Mouse (Mus musculus) testis, adult 2 months (tissue): ENCODE data around the gene Mapk8. TPM values are rescaled to one million over a fixed set of nuclear protein-coding genes. Genes with fewer than 3 reads are reported as not detected.
A peak's percentile ranks its signal among the peaks of the same experiment; 100 is the strongest.

Source experiments
- H3K27ac ChIP-seq: fragments of 200-500 bp; 2 replicates; pipeline ENCODE4 v1.5.1; 2012; ENCODE audit warnings: low read depth, low read length; ENCODE audit not compliant: control insufficient read depth, insufficient read depth
- H3K27me3 ChIP-seq: fragments of 200-500 bp; 2 replicates; pipeline ENCODE4 v1.6.1; 2012; ENCODE audit warnings: mild to moderate bottlenecking, low read length, moderate library complexity; ENCODE audit not compliant: control insufficient read depth, insufficient read depth
- H3K36me3 ChIP-seq: fragments of 200-500 bp; 2 replicates; pipeline ENCODE4 v1.6.1; 2012; ENCODE audit warnings: mild to moderate bottlenecking, low read length; ENCODE audit not compliant: control insufficient read depth, insufficient read depth
- H3K4me1 ChIP-seq: fragments of 200-500 bp; 2 replicates; pipeline ENCODE4 v1.6.1; 2012; ENCODE audit warnings: low read length; ENCODE audit not compliant: control insufficient read depth, insufficient read depth
- H3K4me3 ChIP-seq: fragments of 200-500 bp; 2 replicates; pipeline ENCODE4 v1.5.1; 2012; ENCODE audit warnings: low read depth, mild to moderate bottlenecking, low read length, moderate library complexity, mixed read lengths; ENCODE audit not compliant: control insufficient read depth
- CTCF ChIP-seq: fragments of 200-500 bp; IDR thresholded peaks from 2 replicates; pipeline ENCODE4 v1.5.1; 2012; ENCODE audit warnings: low read depth, mild to moderate bottlenecking, inconsistent platforms, low read length, moderate library complexity; ENCODE audit not compliant: control insufficient read depth, insufficient read depth, insufficient replicate concordance
- POLR2A ChIP-seq: fragments of 200-500 bp; IDR thresholded peaks from 2 replicates; pipeline ENCODE4 v1.6.1; 2012; ENCODE audit warnings: low read depth, mild to moderate bottlenecking, inconsistent platforms, low read length, moderate library complexity; ENCODE audit not compliant: control insufficient read depth
- polyA plus RNA-seq: library from polyadenylated mRNA; depleted of rRNA; stranded (reverse); fragments of >200 nt; gene quantifications from 2 replicates; pipeline ENCODE4 v1.2.3, GENCODE M21; 2012; rRNA removed

Mapk8 gene
- polyA plus RNA-seq = 25.8 and 27.0 TPM in 2 replicates

DNA sequence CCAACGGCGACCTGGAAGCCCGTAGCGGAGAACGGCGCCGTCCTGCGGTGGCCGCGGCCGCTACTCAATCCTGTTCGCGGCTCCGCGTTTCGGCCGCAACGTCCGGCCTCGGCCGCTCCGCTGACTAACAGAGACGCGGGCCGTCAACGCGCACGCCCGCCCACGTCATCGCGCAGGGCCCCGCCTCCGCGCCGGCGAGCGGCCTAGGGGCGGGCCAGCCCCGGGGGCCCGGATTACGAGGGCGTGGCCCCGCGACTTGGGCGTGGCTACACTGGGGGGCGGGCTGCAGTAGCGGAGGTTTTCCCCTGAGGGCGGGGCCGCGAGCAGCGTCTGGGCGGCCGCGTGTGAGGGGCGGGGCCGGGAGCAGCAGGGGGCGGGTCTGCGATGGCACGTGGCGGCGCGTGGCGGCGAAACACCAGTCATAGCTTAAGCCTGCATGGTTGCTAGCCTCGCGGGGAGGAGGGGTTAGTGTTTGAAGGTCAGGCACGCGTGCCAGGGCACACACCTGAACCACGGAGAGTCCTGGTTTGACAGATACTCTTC is at the start of gene Mapk8:
Gene Mapk8 (minus strand): TSS at position 132 of the 543 bp plus-strand sequence.
- no peaks in the 10 kb centered on the region for H3K36me3 ChIP-seq
- peak within 1 kb of the TSS; percentile 98 for H3K27ac ChIP-seq
- peaks cover 5% of the 10 kb centered on the region; the same call in 1 of the 2 replicates for H3K4me1 ChIP-seq
- H3K27me3 ChIP-seq = no peaks in the 10 kb centered on the region
- TF ChIP-seq POLR2A (peak; percentile 92), CTCF (no peak)
- H3K4me3 ChIP-seq = peak within 1 kb of the TSS; percentile 99

DNA sequence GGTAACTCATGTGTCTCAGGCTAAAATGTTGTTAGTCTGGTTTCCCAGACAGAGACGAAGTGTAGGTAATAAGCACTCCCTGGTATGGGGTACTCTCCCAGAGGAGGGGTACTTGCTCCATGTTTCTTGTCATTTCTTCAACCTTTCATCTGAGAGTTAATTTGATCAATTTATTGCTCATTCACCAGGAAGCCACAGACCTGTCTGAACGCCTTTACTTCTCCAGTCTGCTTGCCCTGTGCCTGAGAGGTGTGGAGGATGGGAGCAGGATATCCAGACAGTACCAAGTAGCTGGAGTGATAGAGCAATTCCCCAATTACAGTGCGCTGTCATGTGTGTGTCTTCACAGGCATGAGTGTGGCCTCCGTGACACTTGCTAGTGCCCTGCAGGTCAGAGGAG is 48.3 kb upstream of the Mapk8 start:
- no peak overlapping the region for H3K27ac ChIP-seq
- no peaks in the 10 kb centered on the region for H3K27me3 ChIP-seq
- H3K36me3 ChIP-seq = no peaks in the 10 kb centered on the region
- H3K4me3 ChIP-seq = no peak overlapping the region
- no peak for TF ChIP-seq CTCF
- no peak for TF ChIP-seq POLR2A
- H3K4me1 ChIP-seq = no peaks in the 10 kb centered on the region

DNA sequence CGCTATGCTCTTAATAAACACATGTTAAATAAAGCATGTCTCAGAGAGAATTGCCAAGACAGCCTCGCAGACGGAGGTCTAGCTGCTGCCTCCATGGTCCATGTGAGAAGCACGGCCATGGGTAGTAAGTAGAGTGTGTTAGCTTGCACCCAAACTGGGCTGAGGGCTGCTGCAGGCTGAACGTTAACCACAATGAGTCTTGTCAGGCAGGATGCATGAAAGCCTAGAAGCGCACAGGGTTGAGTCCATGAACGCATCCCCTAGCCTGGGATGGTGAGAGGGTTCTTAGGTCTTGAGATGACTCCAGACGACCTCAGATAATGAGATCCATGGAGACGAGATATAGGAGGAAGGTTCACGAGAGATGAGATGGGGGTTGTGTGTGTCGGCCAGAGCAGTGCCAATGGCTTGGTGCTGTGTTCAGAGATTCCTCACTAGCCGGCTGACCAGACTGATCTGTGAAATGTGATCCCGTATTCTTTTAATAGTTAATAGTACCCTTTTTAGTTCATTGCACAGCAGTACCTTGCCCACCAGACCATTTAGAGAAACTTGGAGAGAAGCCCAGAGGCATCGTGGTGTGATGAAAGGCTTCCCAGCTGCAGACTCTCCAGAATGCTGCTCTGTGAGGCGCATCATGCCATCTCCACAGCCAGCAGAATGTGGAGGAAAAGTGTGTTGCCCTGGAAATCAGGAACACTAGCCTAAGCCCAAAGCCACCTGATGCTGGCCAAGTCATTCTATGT is 41.0 kb upstream of the Mapk8 start:
- Histone ChIP-seq H3K4me1 (no peaks in the 10 kb centered on the region), H3K27ac (no peak overlapping the region), H3K4me3 (no peak overlapping the region), H3K27me3 (no peaks in the 10 kb centered on the region), H3K36me3 (no peaks in the 10 kb centered on the region)
- TF ChIP-seq POLR2A (no peak), CTCF (no peak)

DNA sequence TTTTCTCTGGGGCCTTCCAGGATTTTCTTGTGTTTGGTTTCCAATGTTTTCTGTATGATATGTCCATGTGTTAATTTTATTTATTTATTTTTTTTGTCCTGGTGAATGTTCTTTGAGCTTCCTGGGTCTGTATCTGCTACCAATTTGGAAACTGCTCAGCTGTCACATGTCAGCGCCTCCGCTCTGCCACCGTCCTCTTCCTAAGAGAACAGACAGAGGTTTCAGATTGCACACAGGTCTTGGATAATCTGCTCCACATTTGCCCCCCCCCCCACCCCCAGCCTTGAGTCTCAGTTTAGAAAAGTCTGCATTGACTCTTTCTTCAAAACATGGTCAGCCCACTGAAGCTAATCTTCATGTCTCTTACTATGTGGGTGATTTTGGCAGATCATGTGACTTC is 35.0 kb upstream of the Mapk8 start:
- Histone ChIP-seq H3K4me3 (no peak overlapping the region), H3K27me3 (no peaks in the 10 kb centered on the region), H3K36me3 (no peaks in the 10 kb centered on the region), H3K4me1 (no peaks in the 10 kb centered on the region), H3K27ac (no peak overlapping the region)
- TF ChIP-seq CTCF (no peak), POLR2A (no peak)

DNA sequence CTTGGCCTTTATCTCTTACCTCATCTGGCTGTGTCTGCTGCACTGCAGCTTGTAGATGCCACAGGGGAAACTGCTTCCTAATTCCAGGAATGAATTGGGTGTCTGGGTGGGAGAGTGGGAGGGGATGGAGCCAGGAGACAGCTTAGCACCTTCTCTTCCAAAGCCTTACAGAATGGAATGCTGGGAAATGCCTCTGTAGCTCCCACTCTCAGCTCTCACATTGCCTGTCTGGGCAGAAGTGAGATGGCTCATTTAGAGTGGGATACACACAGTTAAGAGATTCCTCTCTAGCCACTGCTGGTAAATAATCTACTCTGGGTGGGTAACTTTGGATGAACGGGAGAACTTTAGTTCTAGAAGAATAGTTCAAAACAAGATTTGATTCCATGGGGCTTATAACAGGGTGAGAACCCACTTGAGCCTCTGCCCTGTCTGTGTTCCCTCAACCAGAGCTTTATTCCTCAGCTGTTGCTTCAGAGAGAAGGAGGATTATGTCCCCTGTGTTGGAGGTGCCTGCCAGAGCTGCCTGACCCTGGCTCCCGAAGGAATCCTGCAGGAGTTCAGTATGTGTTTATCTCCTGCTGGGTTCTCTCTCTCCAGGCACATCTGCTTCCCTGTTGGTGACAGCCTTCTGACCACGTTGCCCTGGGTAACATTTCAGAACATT is 29.3 kb upstream of the Mapk8 start:
- Histone ChIP-seq H3K36me3 (no peaks in the 10 kb centered on the region), H3K27ac (no peak overlapping the region), H3K27me3 (no peaks in the 10 kb centered on the region), H3K4me1 (no peaks in the 10 kb centered on the region; the same call in 1 of the 2 replicates), H3K4me3 (no peak overlapping the region)
- no peak for TF ChIP-seq CTCF
- no peak for TF ChIP-seq POLR2A

DNA sequence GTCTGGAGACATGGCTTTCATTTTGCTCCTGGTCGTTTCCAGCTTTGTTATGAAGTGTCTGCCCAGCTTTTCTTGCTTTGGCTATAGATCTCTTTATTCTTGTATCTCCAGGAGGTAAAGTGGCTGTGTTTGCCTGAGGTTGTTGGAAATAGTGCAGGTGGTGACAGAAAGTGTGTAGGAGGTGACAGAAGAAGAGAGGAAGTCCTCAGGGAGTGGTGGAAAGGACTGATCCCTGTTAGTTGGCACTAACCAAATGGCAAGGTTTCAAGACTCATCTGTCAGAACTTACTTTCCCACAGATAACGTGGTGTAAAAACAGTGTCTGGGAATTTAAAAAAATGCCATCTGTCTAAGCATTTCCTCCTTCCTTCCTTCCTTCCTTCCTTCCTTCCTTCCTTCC is 27.5 kb upstream of the Mapk8 start:
- Histone ChIP-seq H3K27ac (no peak overlapping the region), H3K4me1 (no peaks in the 10 kb centered on the region; the same call in 1 of the 2 replicates), H3K36me3 (no peaks in the 10 kb centered on the region), H3K27me3 (no peaks in the 10 kb centered on the region), H3K4me3 (no peak overlapping the region)
- TF ChIP-seq POLR2A (no peak), CTCF (no peak)

DNA sequence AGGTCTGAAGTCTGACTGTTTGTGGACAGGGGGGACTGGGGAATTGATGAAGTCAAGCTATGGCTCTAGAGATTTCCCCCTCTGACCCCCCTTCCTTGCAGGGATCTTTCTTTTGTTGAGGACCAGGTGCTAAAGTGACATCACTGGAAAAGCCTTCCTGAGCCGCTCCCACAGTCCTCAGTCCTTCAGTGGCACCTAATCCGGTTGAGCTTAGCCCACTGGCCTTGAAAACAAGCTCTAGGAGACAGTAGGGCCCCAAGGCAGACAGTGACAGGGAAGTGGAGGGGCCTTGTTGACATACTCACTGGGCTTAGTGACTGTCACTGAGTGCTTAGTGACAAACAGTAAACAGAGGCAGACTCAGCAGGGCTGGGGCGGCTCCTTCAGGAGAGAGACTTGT is 24.4 kb upstream of the Mapk8 start, which contains the start of gene Frmpd2:
Gene Frmpd2 (plus strand): TSS at position 366 of the 400 bp plus-strand sequence.
- H3K4me1 ChIP-seq = no peaks in the 10 kb centered on the region; the same call in 1 of the 2 replicates
- H3K27me3 ChIP-seq = no peaks in the 10 kb centered on the region
- TF ChIP-seq CTCF = no peak
- TF ChIP-seq POLR2A = no peak
- H3K36me3 ChIP-seq = no peaks in the 10 kb centered on the region
- H3K4me3 ChIP-seq = no peak within 1 kb of the TSS
- H3K27ac ChIP-seq = no peak within 1 kb of the TSS

DNA sequence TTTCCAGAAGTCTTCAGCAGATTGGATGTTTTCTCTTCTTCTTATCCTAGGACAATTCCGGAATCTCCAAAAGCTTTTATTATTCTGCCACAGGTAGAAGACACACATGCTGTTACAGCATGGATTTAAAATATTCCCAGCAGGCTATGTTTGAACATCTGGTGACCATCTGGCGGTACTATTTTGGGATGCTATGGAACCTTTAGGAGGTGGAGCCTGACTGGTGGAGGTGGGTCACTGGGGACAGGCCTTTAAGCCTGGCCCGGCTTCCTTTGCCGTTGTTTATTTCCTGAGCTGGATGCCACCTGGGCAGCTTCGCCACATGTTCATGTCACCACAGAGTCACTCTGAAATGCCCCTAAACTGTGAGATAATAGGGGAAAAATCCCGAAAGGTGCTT is 20.8 kb upstream of the Mapk8 start:
- no peaks in the 10 kb centered on the region for H3K4me1 ChIP-seq
- H3K27me3 ChIP-seq = no peaks in the 10 kb centered on the region
- no peak overlapping the region for H3K27ac ChIP-seq
- no peak for TF ChIP-seq CTCF
- no peak for TF ChIP-seq POLR2A
- no peaks in the 10 kb centered on the region for H3K36me3 ChIP-seq
- H3K4me3 ChIP-seq = no peak overlapping the region
